Mouse (Mus musculus) embryonic facial prominence, embryonic 11.5 days (tissue): Measurements from ENCODE around the gene Retreg3. TPM values are rescaled to one million over a fixed set of nuclear protein-coding genes. Genes with fewer than 3 reads are reported as not detected.

Experiments
- ATAC-seq: fragments of 200-750 bp; cut with Nextera tagmentation; replicated peaks from 2 replicates; pipeline ENCODE4 v1.8.0; 2017; ENCODE audit warnings: low read depth; ENCODE audit not compliant: insufficient number of reproducible peaks, low FRiP score, low TSS enrichment
- DNase-seq: peaks from one replicate; pipeline ENCODE4 v3.0.0-alpha.2; 2015; ENCODE audit warnings: low spot score
- H3K27ac ChIP-seq: fragments of 300-500 bp; sonication (generic); replicated peaks from 2 replicates; pipeline ENCODE4 v1.5.1; 2014; ENCODE audit warnings: mild to moderate bottlenecking, low read depth, low read length, control low read depth
- H3K27me3 ChIP-seq: fragments of 300-500 bp; sonication (generic); 2 replicates; pipeline ENCODE4 v1.6.1; 2014; ENCODE audit warnings: mild to moderate bottlenecking, low read length, moderate library complexity, mixed read lengths; ENCODE audit not compliant: control insufficient read depth, insufficient read depth
- H3K36me3 ChIP-seq: fragments of 300-500 bp; sonication (generic); replicated peaks from 2 replicates; pipeline ENCODE4 v1.6.1; 2014; ENCODE audit warnings: low read depth, mild to moderate bottlenecking, low read length, moderate library complexity, mixed read lengths; ENCODE audit not compliant: control insufficient read depth, insufficient read depth
- H3K4me1 ChIP-seq: fragments of 300-500 bp; sonication (generic); 2 replicates; pipeline ENCODE4 v1.6.1; 2014; ENCODE audit warnings: low read length, mixed read lengths; ENCODE audit not compliant: control insufficient read depth, insufficient read depth
- H3K4me2 ChIP-seq: fragments of 300-500 bp; sonication (generic); 2 replicates; pipeline ENCODE4 v1.6.1; 2014; ENCODE audit warnings: low read depth, mild to moderate bottlenecking, control low read depth, low read length, moderate library complexity
- H3K4me3 ChIP-seq: fragments of 300-500 bp; sonication (generic); 2 replicates; pipeline ENCODE4 v1.5.1; 2014; ENCODE audit warnings: low read depth, low read length, control low read depth
- H3K9ac ChIP-seq: fragments of 300-500 bp; sonication (generic); replicated peaks from 2 replicates; pipeline ENCODE4 v1.6.1; 2014; ENCODE audit warnings: mild to moderate bottlenecking, control low read depth, low read length
- H3K9me3 ChIP-seq: fragments of 300-500 bp; sonication (generic); replicated peaks from 2 replicates; pipeline ENCODE4 v1.6.1; 2016; ENCODE audit warnings: mild to moderate bottlenecking, low read length, inconsistent platforms, mixed read lengths; ENCODE audit not compliant: control insufficient read depth
- WGBS: fragments of 180-500 bp; shearing (Covaris S2); extraction: QIAGEN DNeasy Blood & Tissue Kit; methylation state at CpG from one replicate; pipeline ENCODE4 v1.1.7; 2014; 5-methylcytosine and 5-hydroxymethylcytosine counted together
- polyA plus RNA-seq: library from polyadenylated mRNA; unstranded; fragments of >200 nt; fragmentation: Nextera tagmentation; extraction: Ambion mirVana; gene quantifications from 2 replicates; pipeline ENCODE4 v1.2.1, GENCODE M21; 2014

Gene Retreg3
- polyA plus RNA-seq, 1 experiment from 2014 or later, result 10.7 TPM

- Histone ChIP-seq H3K9me3 (no peaks in the 10 kb centered on the region), H3K27ac (no peak overlapping the region), H3K4me1 (peaks cover 4% of the 10 kb centered on the region), H3K4me2 (no peak overlapping the region; the same call in 1 of the 2 replicates), H3K4me3 (no peak overlapping the region), H3K36me3 (no peaks in the 10 kb centered on the region), H3K9ac (no peak overlapping the region), H3K27me3 (no peaks in the 10 kb centered on the region)
- no peak for ATAC-seq
- DNase-seq, result no peak
- WGBS, result 68% methylated on average over 6 of the region's 6 CpGs
These were observed 35.5 kb upstream of the Retreg3 start for GRCm38 (mm10) chr11:101155151-101155550.

DNA sequence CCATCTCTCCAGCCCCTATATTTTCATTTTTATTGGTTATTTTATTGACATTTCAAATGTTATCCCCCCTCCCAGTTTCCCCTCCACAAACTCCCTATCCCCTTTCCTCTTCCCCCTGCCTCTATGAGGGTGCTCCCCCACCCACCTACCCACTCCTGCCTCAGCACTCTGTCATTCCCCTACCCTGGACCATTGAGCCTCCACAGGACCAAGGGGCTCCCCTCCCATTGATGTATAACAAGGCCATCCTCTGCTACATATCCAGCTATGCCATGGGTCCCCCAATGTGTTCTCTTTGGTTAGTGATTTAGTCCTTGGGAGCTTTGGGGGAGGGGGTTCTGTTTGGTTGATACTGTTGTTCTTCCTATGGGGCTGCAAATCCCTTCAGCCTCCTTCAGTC is 35.0 kb upstream of the Retreg3 start:
- Histone ChIP-seq H3K4me3 (no peak overlapping the region), H3K9ac (no peak overlapping the region), H3K27me3 (no peaks in the 10 kb centered on the region), H3K4me1 (peaks cover 4% of the 10 kb centered on the region), H3K27ac (no peak overlapping the region), H3K36me3 (no peaks in the 10 kb centered on the region), H3K9me3 (no peaks in the 10 kb centered on the region), H3K4me2 (no peak overlapping the region)
- ATAC-seq (no peak), DNase-seq (no peak)

DNA sequence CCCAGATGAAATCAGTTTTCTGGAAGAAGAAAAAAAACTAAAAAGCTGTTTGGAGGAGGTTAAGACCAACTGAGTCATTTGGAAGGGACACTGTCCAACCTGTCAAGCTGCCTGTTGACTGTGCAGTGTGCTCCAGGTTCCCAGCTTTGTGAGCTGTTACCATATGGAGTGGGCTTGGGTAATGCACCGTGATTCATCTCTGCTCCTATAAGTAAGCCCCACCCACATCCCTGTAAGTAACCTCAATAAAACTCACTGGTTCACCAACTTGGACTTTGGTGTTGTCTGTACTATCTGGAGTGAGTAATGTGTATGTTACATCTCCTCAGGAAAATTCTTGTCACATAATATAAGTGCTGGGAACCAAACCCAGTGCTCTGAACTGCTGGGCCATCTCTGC is 33.1 kb upstream of the Retreg3 start:
- Histone ChIP-seq H3K4me2 (no peak overlapping the region), H3K4me3 (no peak overlapping the region), H3K9ac (no peak overlapping the region), H3K27ac (no peak overlapping the region), H3K27me3 (no peaks in the 10 kb centered on the region), H3K4me1 (peaks cover 4% of the 10 kb centered on the region), H3K9me3 (no peaks in the 10 kb centered on the region), H3K36me3 (no peaks in the 10 kb centered on the region)
- DNase-seq (no peak), ATAC-seq (no peak)
- WGBS, result 90% methylated on average over 1 of the region's 1 CpGs

- WGBS, result 39% methylated on average over 2 of the region's 2 CpGs
- Histone ChIP-seq H3K4me2 (no peak overlapping the region), H3K27ac (no peak overlapping the region), H3K9ac (no peak overlapping the region), H3K27me3 (no peaks in the 10 kb centered on the region), H3K36me3 (no peaks in the 10 kb centered on the region), H3K4me1 (peaks cover under 1% of the 10 kb centered on the region), H3K9me3 (no peaks in the 10 kb centered on the region), H3K4me3 (no peak overlapping the region)
- no peak for DNase-seq
- no peak for ATAC-seq
These were observed 31.4 kb upstream of the Retreg3 start for GRCm38 (mm10) chr11:101151063-101151462.

DNA sequence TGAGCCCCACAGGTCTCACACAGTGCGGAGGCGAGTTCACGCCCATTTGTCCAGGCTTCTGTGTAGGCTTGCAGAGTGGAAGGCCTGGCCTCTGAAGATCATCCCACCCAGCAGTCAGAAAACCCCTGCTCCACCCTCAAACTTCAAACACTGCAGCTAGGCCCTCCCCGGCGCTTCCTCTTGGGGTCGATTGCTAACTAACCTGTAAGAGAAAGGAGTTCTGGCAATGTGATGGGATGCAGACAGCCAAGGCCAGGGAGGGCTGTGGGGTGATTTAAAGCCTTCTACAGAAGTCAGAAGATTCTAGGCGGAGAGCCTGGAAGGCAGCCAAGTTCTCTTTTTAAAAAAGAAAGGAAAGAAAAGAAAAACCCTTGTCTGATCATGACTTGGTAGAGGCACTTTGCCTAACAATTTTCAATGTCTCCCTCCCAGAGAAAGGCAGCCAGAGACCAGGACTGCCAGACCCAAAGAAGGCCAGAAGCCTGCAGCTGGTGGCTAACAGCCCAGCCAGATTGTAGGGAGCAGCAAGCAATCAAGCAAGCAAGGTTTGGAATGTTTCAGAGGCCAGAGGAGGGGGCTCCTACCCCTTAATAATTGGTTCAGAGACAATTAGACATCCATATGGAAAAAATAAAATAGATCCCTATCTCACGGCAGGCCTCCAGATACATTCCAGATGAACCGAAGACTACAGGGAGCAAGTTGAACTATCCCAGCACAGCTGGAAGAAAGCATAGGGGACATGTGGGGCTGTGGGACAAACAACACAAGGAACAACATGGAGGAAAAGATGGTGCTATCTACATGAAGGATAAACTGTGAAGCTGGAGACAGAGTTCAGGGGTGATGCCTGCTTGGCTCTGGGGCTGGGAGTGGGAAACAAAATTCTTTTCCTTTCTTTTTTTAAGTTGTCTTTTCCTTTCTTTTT is 29.7 kb upstream of the Retreg3 start:
- peak; percentile 18; the same call in 1 of the 2 replicates for ATAC-seq
- DNase-seq, result peak; percentile 71
- peak overlapping the region; percentile 18; the same call in 1 of the 2 replicates for H3K9ac ChIP-seq
- H3K9me3 ChIP-seq, result no peaks in the 10 kb centered on the region
- H3K27ac ChIP-seq, result peak overlapping the region; percentile 61
- 44% methylated on average over 9 of the region's 9 CpGs for WGBS
- no peaks in the 10 kb centered on the region for H3K27me3 ChIP-seq
- H3K4me2 ChIP-seq, result no peak overlapping the region
- no peaks in the 10 kb centered on the region for H3K36me3 ChIP-seq
- no peak overlapping the region for H3K4me3 ChIP-seq
- no peaks in the 10 kb centered on the region for H3K4me1 ChIP-seq

- DNase-seq (no peak), ATAC-seq (no peak)
- H3K4me2 ChIP-seq, result no peak overlapping the region
- 66% methylated on average over 10 of the region's 10 CpGs for WGBS
- H3K27ac ChIP-seq, result peak overlapping the region; percentile 61
- no peaks in the 10 kb centered on the region for H3K9me3 ChIP-seq
- no peak overlapping the region for H3K9ac ChIP-seq
- no peak overlapping the region for H3K4me3 ChIP-seq
- no peaks in the 10 kb centered on the region for H3K27me3 ChIP-seq
- H3K4me1 ChIP-seq, result no peaks in the 10 kb centered on the region
- no peaks in the 10 kb centered on the region for H3K36me3 ChIP-seq
These were observed 29.1 kb upstream of the Retreg3 start for GRCm38 (mm10) chr11:101148751-101149150.

DNA sequence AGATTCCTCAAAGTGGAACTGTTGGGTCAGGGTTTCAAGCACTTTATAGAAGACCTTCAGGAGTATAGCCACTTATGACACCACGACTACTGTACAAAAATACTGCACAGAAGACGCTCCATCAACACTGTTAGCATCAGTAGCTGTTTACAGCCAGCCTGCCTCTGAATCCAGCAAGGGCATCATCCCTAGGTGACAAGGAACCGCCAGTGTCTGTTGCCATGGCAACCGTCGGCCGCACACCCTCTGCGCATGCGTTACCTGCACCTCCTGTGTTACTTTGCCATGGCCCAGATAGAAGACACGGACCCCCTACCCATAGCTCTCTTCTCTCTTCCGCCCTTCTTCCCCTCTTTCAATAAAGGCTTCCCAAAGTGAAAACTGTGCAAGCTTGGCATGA is 26.7 kb upstream of the Retreg3 start:
- H3K9me3 ChIP-seq, result no peaks in the 10 kb centered on the region
- no peak overlapping the region for H3K4me3 ChIP-seq
- DNase-seq, result peak; percentile 49
- H3K4me1 ChIP-seq, result no peaks in the 10 kb centered on the region
- no peaks in the 10 kb centered on the region for H3K27me3 ChIP-seq
- H3K9ac ChIP-seq, result no peak overlapping the region
- ATAC-seq, result no peak
- H3K4me2 ChIP-seq, result no peak overlapping the region
- H3K36me3 ChIP-seq, result no peaks in the 10 kb centered on the region
- 24% methylated on average over 10 of the region's 10 CpGs for WGBS
- H3K27ac ChIP-seq, result no peak overlapping the region
